Mouse (Mus musculus) ovary, postnatal 14 days (tissue): ENCODE results near the gene Arl6ip6.
A peak's percentile ranks its signal among the peaks of the same experiment; 100 is the strongest.

ENCODE experiments used
- DNase-seq: peaks from one replicate; pipeline ENCODE4 v3.0.0; 2022; ENCODE audit warnings: low spot score

The Arl6ip6 gene

DNA sequence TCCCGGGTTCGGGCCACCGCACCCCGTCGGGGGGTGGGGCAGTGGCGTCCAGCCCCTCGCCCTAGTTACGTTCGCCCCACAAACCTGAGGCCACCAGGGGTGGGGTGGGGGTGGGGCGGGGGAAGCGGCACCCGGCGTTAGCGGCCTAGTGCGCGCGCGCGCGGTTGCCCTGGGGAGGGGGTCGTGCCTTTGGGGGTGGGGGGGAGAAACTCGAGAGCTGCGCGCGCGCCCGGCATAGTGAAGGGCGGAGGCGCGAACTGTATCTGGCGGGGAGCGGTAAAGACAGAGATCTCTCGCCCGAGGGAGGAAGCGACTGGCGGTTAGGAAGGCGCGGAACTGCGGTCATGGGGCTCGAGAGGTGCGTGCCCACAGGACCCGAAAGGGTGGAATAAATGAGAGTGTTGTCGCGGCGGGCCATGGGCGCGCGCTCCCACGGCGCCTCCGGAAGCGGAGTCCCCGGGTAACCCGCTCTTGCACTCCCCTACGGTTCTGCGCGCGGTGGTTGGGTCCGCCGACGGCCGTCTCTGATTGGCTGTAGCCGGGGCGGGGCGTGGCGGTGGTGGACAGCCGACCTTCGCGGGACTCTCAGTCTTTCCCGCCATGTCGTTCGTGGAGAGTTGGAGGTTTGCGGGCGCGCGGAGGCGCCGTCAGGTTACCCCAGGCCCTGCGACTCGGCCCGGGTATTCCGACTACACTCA, at the start of gene Arl6ip6:
Gene Arl6ip6, plus strand, starts transcription at position 204 of the 698 bp plus-strand sequence.
- peak; percentile 98 for DNase-seq

GRCm38 (mm10) chr2:53146852-53147251, 44.7 kb upstream of the Arl6ip6 start:
- no peak for DNase-seq

DNA sequence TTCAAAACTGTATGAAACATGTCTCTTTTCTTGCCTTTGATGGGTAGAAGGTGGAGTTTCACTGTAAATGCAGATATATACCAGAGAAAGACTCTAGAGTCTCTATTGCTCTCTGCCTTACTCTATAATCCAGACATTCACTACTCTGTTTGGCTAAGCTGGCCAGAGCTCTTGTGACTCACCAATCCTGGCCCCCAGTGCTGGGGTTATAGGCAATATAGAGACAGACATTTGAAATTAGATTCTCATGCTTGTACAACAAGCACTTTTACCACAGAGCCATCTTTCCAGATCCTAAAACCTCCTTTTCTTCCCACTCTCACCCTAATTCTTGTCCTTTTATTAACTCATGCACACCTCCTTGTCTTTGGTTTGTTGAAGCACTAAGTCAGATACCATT, 17.6 kb upstream of the Arl6ip6 start:
- DNase-seq = no peak

DNA sequence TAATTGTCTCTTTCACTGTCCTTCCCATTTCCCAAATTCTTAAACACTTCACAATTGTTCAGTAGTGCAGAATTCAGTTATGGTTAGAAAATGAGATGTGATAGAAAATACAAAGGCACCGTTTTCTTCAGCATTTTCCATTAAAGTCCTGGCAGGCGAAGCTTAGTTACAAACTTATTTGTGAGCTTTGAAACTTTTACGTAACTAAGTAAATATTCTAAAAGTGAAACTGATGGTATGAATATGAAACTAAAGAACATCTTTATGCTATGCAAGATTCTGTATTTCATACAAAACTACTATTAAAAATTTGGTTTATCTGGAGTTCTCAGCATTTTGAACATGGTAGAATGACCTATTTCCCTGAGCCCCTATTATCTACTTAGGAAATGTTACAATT, 12.6 kb upstream of the Arl6ip6 start:
- no peak for DNase-seq

- DNase-seq = no peak
These were observed 11.7 kb upstream of the Arl6ip6 start for GRCm38 (mm10) chr2:53179876-53180275.

DNA sequence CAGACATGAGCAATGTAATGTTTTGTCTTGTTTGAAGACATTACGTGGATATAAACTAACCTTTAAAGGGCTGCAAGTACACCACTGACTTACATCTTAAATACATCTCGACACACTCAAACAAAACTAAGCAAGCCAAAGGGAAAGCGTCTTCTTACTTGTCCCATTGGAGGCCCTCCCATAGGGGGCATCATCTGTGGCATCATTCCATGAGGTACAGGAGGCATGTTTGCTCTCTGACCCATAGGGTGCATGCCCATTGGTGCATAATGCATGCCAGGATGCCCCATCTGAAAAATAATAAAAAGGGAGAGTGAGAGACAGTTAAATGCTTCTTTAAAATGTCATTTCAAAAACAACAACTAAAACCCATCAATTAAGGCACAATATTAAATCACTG, 1.7 kb upstream of the Arl6ip6 start:
- DNase-seq = no peak

DNA sequence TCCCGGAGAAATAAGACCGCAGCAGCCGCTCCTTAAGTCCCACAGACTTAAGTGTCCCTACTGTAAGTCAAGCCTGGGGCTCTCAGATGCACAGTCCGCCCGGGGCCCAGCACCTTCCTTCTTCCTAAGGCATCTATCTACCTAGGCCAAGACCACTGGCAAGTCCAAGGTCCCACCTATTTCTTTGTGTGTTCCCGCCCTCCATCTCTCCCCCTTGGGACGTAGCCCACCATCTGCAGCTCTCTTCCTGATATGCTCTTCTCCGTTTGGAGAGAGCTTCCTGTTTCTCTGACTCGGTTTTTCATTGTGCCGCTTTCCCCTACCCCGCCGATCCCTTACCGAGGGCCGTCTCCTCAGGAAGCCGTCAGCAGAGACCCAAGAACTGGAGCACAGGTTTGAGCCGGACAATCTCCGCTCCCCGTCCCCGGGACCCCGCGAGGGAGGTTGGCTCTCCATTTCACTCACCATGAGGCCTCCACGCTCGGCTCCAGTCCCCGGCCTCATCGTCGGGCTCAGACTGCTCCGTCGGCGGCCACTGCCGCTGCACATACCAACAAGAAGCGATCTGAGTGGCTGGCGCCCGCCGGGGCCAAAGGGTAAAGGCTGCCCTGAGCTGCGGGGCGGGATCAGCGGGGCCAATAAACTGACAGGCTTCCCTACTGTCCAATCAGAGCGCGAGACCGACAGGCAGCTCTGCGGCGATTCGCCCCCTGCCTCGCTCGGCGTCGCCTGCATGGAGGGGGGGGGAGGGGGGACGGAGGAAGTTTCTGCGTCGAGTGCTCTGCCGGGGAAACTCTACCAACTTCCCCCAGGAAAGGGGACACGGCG, 628 bp upstream of the Arl6ip6 start, which contains the start of gene Prpf40a:
Gene Prpf40a, minus strand, starts transcription at position 601 of the 828 bp plus-strand sequence.
- DNase-seq = peak; percentile 100

DNA sequence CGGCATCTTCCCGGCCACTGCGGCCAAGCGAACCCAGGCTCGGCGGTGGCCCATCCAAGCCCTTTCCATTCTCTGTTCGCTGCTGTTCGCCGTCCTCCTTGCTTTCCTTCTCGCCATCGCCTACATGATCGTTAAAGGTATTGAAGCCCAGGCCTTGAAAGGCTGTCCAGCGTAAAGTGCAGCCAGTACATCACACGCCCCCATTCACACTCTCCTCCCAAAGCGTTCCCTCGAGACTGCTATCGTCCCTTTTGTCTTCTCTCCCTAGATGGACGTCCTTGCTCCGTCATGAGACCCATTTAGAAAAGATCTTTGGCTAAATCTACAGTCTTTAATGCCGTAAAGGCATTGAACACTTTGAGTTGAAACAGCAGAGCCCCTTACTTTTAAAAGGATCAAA, 860 bp downstream of the Arl6ip6 start:
- no peak for DNase-seq

DNA sequence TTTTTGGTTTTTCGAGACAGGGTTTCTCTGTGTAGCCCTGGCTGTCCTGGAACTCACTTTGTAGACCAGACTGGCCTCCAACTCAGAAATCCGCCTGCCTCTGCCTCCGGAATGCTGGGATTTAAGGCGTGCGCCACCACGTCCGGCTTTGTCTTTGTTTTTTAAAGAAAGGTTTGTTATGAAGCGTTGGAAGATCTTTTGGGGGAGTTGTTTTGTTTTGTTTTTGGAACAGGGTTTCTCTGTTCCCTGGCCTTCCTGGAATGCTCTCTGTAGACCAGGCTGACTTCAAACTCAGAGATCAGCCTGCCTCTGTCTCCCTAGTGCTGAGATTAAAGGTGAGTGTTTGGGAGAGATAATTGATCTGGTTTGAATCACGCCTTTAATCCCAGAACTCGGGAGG, 4.9 kb downstream of the Arl6ip6 start:
- DNase-seq = no peak

- no peak for DNase-seq
These were observed 7.7 kb downstream of the Arl6ip6 start for GRCm38 (mm10) chr2:53199203-53199602.

DNA sequence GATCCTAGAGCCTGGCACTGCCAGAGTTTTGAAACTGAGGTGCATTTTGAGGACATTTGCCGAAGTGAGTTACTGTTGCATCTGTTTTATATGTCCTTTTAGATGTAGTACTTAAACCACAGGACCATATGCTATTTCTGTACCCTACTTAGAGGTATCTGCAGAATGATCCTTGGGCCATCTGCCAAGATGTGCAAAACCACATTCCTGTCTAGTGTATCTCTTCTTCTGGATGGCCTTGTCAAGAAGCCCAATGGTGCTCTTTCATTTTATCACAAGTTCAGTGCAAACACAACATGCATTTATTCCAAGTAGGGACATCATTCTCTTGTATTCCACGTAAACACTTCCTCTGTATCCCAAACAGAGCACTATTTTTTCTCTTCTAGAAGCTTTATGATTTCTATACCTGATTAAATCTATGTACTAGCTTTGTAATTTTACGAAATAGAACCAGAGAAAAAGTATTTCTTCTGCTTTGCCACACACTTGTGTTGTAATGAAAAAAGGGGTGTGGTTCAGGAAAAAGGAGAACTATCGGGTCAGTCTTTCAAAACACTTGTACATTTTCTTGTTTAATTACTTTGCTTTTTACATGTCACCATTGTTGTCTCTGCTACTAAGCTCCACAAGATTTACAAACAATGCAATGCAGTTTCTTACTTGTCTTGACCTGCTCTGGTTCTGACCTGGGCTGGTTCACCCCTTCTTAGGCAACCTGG, 8.8 kb downstream of the Arl6ip6 start:
- no peak for DNase-seq

- no peak for DNase-seq
These were observed 13.1 kb downstream of the Arl6ip6 start for GRCm38 (mm10) chr2:53204373-53205274.

DNA sequence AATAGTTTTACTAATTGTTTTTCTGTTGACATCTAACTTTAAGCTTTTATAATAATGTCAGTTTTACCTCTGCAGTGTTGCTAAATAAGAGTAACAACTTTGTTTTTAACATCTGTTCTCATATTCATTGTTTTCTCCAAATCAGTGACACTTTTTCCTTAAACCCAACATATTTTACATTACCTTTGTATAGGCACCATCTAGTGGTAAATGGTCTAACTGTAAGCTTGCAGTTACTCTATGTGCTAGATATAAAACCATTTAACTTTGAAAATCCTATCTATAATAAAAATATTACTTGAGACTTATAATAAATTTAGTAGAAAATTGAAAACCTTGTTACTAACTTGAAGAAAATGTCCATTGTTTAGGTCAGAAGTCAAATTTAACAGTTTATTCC, 15.2 kb downstream of the Arl6ip6 start:
- DNase-seq = no peak

DNA sequence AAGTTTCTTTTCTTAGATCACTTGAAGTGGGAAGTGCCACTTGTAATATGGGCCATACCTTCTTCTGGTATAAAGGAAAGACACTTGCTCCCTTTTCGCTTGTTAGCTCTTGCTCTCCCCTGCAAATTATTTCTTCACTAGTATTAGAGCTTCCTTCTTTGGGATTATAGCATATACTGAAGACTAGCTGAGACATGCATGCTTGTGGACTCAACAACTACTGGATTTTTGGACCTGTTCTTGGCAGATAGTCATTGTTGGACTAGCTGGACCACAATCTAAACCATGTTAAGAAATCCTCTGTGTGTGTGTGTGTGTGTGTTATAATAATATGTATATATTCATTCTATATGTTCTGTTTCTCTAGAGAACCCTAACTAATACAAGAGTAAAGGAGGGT, 22.0 kb downstream of the Arl6ip6 start:
- no peak for DNase-seq

- DNase-seq = no peak
These were observed 30.7 kb downstream of the Arl6ip6 start for GRCm38 (mm10) chr2:53222242-53222641.

DNA sequence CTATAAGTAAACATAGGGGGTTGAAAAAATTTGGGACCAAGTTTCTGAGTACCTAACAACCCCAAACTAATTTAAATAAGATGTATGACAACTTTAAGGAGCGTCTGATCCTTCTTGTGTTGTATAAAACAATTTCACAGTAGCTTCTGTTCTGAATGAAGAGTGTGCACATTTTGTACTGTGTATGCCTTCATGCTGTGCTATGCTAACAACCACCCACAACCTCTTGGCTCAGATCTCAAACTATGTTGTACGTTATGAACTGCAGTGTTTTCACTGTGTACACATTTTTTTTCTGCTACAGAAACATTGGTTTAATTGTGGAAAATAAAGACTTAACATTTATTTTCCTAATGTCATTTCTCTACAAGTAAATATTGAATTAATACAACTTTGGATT, 65.5 kb downstream of the Arl6ip6 start:
- no peak for DNase-seq
